Mouse (Mus musculus) MEL (cell line): ENCODE data around the gene Ptafr. TPM values are rescaled to one million over a fixed set of nuclear protein-coding genes. Genes with fewer than 3 reads are reported as not detected.
A peak's percentile ranks its signal among the peaks of the same experiment; 100 is the strongest.

Source experiments
- DNase-seq: peaks from one replicate; pipeline ENCODE4 v3.0.0; 2011; ENCODE audit warnings: low read depth, low spot score
- H3K27ac ChIP-seq: 2 replicates; pipeline ENCODE4 v1.5.1; 2012; ENCODE audit warnings: low read depth, mild to moderate bottlenecking, control low read depth, low read length, moderate library complexity; ENCODE audit not compliant: control insufficient read depth
- H3K27me3 ChIP-seq, 2 experiments: fragments of 150-350 bp in 1 of 2; sonication (generic) in 1 of 2; 2 replicates each; pipeline ENCODE4 v1.6.1; 2012; ENCODE audit warnings: low read length in 2 of 2, mild to moderate bottlenecking in 2 of 2, improper control_type of control experiment in 1 of 2, moderate library complexity in 1 of 2; ENCODE audit not compliant: insufficient read depth in 2 of 2, control insufficient read depth in 1 of 2
- H3K36me3 ChIP-seq, 2 experiments: 2 replicates each; pipeline ENCODE4 v1.6.1; 2012 to 2014; ENCODE audit warnings: low read length in 2 of 2, improper control_type of control experiment in 1 of 2, inconsistent platforms in 1 of 2, mild to moderate bottlenecking in 1 of 2; ENCODE audit not compliant: insufficient read depth in 2 of 2, control insufficient read depth in 1 of 2
- H3K4me1 ChIP-seq, 2 experiments: fragments of 150-350 bp in 1 of 2; sonication (generic) in 1 of 2; 2 replicates each; pipeline ENCODE4 v1.6.1; 2012; ENCODE audit warnings: low read length in 2 of 2, improper control_type of control experiment in 1 of 2, mild to moderate bottlenecking in 1 of 2; ENCODE audit not compliant: insufficient read depth in 2 of 2, control insufficient read depth in 1 of 2
- H3K4me3 ChIP-seq, 2 experiments: fragments of 150-350 bp in 1 of 2; sonication (generic) in 1 of 2; 2 replicates each; pipeline ENCODE4 v1.5.1; 2012; ENCODE audit warnings: low read depth in 2 of 2, low read length in 2 of 2, mild to moderate bottlenecking in 2 of 2, moderate library complexity in 2 of 2, control low read depth in 1 of 2, improper control_type of control experiment in 1 of 2; ENCODE audit not compliant: control insufficient read depth in 1 of 2, insufficient read depth in 1 of 2
- H3K79me2 ChIP-seq: 2 replicates; pipeline ENCODE4 v1.6.1; 2012; ENCODE audit warnings: mild to moderate bottlenecking, low read length, moderate library complexity; ENCODE audit not compliant: control insufficient read depth, poor library complexity, insufficient read depth
- H3K9ac ChIP-seq: 2 replicates; pipeline ENCODE4 v1.6.1; 2012; ENCODE audit warnings: low read depth, mild to moderate bottlenecking, control low read depth, low read length, moderate library complexity; ENCODE audit not compliant: control insufficient read depth, poor library complexity, severe bottlenecking
- H3K9me3 ChIP-seq: fragments of 150-350 bp; sonication (generic); replicated peaks from 2 replicates; pipeline ENCODE4 v1.6.1; 2012; ENCODE audit warnings: mild to moderate bottlenecking, low read length, improper control_type of control experiment, moderate library complexity; ENCODE audit not compliant: insufficient read depth
- BHLHE40 ChIP-seq: IDR thresholded peaks from 2 replicates; pipeline ENCODE4 v1.6.1; 2012; ENCODE audit warnings: low read depth, mild to moderate bottlenecking, inconsistent platforms, low read length, improper control_type of control experiment, borderline replicate concordance
- CTCF ChIP-seq, 3 experiments: IDR thresholded peaks in 2 of 3; conservative IDR thresholded peaks in 1 of 3; 2 replicates each; pipeline ENCODE4 v1.5.1; 2011 to 2012; ENCODE audit warnings: low read length in 3 of 3, low read depth in 2 of 3, mild to moderate bottlenecking in 2 of 3, improper control_type of control experiment in 1 of 3, inconsistent platforms in 1 of 3, mixed read lengths in 1 of 3, moderate library complexity in 1 of 3; ENCODE audit not compliant: control insufficient read depth in 1 of 3, insufficient read depth in 1 of 3, poor library complexity in 1 of 3, severe bottlenecking in 1 of 3
- E2F4 ChIP-seq: IDR thresholded peaks from 2 replicates; pipeline ENCODE4 v1.6.1; 2011; ENCODE audit warnings: low read depth, low read length, improper control_type of control experiment, borderline replicate concordance
- ELF1 ChIP-seq: IDR thresholded peaks from 2 replicates; pipeline ENCODE4 v1.6.1; 2014; ENCODE audit warnings: low read depth, mild to moderate bottlenecking, inconsistent platforms, low read length, improper control_type of control experiment, moderate library complexity
- EP300 ChIP-seq, 2 experiments: IDR thresholded peaks; 2 replicates each; pipeline ENCODE4 v1.6.1; 2011; ENCODE audit warnings: improper control_type of control experiment in 2 of 2, low read length in 2 of 2, low read depth in 1 of 2, mild to moderate bottlenecking in 1 of 2
- ETS1 ChIP-seq: IDR thresholded peaks from 2 replicates; pipeline ENCODE4 v1.6.1; 2012; ENCODE audit warnings: low read depth, mild to moderate bottlenecking, inconsistent platforms, low read length, improper control_type of control experiment, moderate library complexity
- GABPA ChIP-seq: IDR thresholded peaks from 2 replicates; pipeline ENCODE4 v1.6.1; 2012; ENCODE audit warnings: low read depth, mild to moderate bottlenecking, inconsistent platforms, low read length, improper control_type of control experiment, moderate library complexity
- GATA1 ChIP-seq: IDR thresholded peaks from 2 replicates; pipeline ENCODE4 v1.6.1; 2011; ENCODE audit warnings: low read depth, low read length, improper control_type of control experiment
- HCFC1 ChIP-seq: IDR thresholded peaks from 2 replicates; pipeline ENCODE4 v1.6.1; 2012; ENCODE audit warnings: low read depth, mild to moderate bottlenecking, inconsistent platforms, low read length, improper control_type of control experiment, moderate library complexity
- JUND ChIP-seq: IDR thresholded peaks from 2 replicates; pipeline ENCODE4 v1.6.1; 2011; ENCODE audit warnings: low read depth, mild to moderate bottlenecking, improper control_type of control experiment, low read length
- KAT2A ChIP-seq: conservative IDR thresholded peaks from 2 replicates; pipeline ENCODE4 v1.6.1; 2012; ENCODE audit warnings: low read depth, low read length, improper control_type of control experiment, inconsistent platforms
- MAFK ChIP-seq: IDR thresholded peaks from 2 replicates; pipeline ENCODE4 v1.6.1; 2011; ENCODE audit warnings: low read depth, mild to moderate bottlenecking, low read length, improper control_type of control experiment, borderline replicate concordance
- MAZ ChIP-seq: IDR thresholded peaks from 2 replicates; pipeline ENCODE4 v1.6.1; 2012; ENCODE audit warnings: low read depth, mild to moderate bottlenecking, inconsistent platforms, low read length, improper control_type of control experiment
- MEF2A ChIP-seq: IDR thresholded peaks from 2 replicates; pipeline ENCODE4 v1.6.1; 2014; ENCODE audit warnings: low read depth, mild to moderate bottlenecking, inconsistent platforms, low read length, improper control_type of control experiment; ENCODE audit not compliant: poor library complexity, insufficient replicate concordance, severe bottlenecking; ENCODE audit errors: extremely low read depth
- MYB ChIP-seq: IDR thresholded peaks from 2 replicates; pipeline ENCODE4 v1.6.1; 2011; ENCODE audit warnings: mild to moderate bottlenecking, low read depth, low read length, improper control_type of control experiment
- NELFE ChIP-seq: IDR thresholded peaks from 2 replicates; pipeline ENCODE4 v1.6.1; 2011; ENCODE audit warnings: low read depth, low read length, improper control_type of control experiment
- NRF1 ChIP-seq: IDR thresholded peaks from 2 replicates; pipeline ENCODE4 v1.6.1; 2014; ENCODE audit warnings: low read depth, mild to moderate bottlenecking, inconsistent platforms, low read length, improper control_type of control experiment, moderate library complexity; ENCODE audit not compliant: poor library complexity, insufficient read depth, severe bottlenecking
- POLR2A ChIP-seq, 2 experiments: IDR thresholded peaks; 2 replicates each; pipeline ENCODE4 v1.6.1; 2011 to 2012; ENCODE audit warnings: low read length in 2 of 2, mild to moderate bottlenecking in 2 of 2, control low read depth in 1 of 2, improper control_type of control experiment in 1 of 2, low read depth in 1 of 2, moderate library complexity in 1 of 2; ENCODE audit not compliant: control insufficient read depth in 1 of 2, insufficient read depth in 1 of 2, poor library complexity in 1 of 2
- POLR2AphosphoS2 ChIP-seq: IDR thresholded peaks from 2 replicates; pipeline ENCODE4 v1.6.1; 2011; ENCODE audit warnings: low read length, improper control_type of control experiment
- RCOR1 ChIP-seq: IDR thresholded peaks from 2 replicates; pipeline ENCODE4 v1.6.1; 2012; ENCODE audit warnings: low read depth, mild to moderate bottlenecking, inconsistent platforms, low read length, improper control_type of control experiment
- SIN3A ChIP-seq: IDR thresholded peaks from 2 replicates; pipeline ENCODE4 v1.6.1; 2012; ENCODE audit warnings: low read length, improper control_type of control experiment, inconsistent platforms
- SMC3 ChIP-seq: IDR thresholded peaks from 2 replicates; pipeline ENCODE4 v1.6.1; 2011; ENCODE audit warnings: low read depth, low read length, improper control_type of control experiment
- TAL1 ChIP-seq: IDR thresholded peaks from 2 replicates; pipeline ENCODE4 v1.6.1; 2012; ENCODE audit warnings: mild to moderate bottlenecking, inconsistent platforms, low read length, moderate library complexity, mixed read lengths
- USF1 ChIP-seq: IDR thresholded peaks from 2 replicates; pipeline ENCODE4 v1.6.1; 2014; ENCODE audit warnings: low read depth, mild to moderate bottlenecking, inconsistent platforms, low read length, improper control_type of control experiment, moderate library complexity
- USF2 ChIP-seq, 2 experiments: IDR thresholded peaks; 2 replicates each; pipeline ENCODE4 v1.6.1; 2011 to 2012; ENCODE audit warnings: improper control_type of control experiment in 2 of 2, low read length in 2 of 2, borderline replicate concordance in 1 of 2, inconsistent platforms in 1 of 2, low read depth in 1 of 2, mild to moderate bottlenecking in 1 of 2; ENCODE audit not compliant: insufficient read depth in 1 of 2
- ZC3H11A ChIP-seq: IDR thresholded peaks from 2 replicates; pipeline ENCODE4 v1.6.1; 2012; ENCODE audit warnings: low read depth, mild to moderate bottlenecking, inconsistent platforms, low read length, improper control_type of control experiment
- ZKSCAN1 ChIP-seq: IDR thresholded peaks from 2 replicates; pipeline ENCODE4 v1.6.1; 2012; ENCODE audit warnings: low read depth, mild to moderate bottlenecking, inconsistent platforms, low read length, improper control_type of control experiment, moderate library complexity
- ZMIZ1 ChIP-seq: IDR thresholded peaks from 2 replicates; pipeline ENCODE4 v1.6.1; 2012; ENCODE audit warnings: low read depth, mild to moderate bottlenecking, inconsistent platforms, low read length, improper control_type of control experiment, moderate library complexity
- ZNF384 ChIP-seq: IDR thresholded peaks from 2 replicates; pipeline ENCODE4 v1.6.1; 2012; ENCODE audit warnings: low read depth, mild to moderate bottlenecking, inconsistent platforms, low read length, improper control_type of control experiment
- polyA plus RNA-seq, 2 experiments: library from polyadenylated mRNA; stranded (reverse) in 1 of 2; unstranded in 1 of 2; fragments of >175 nt in 1 of 2; fragments of >200 nt in 1 of 2; gene quantifications; 2 replicates each; pipeline versions ENCODE4 v1.2.1 to v1.2.4; 2012; ENCODE audit warnings: low replicate concordance in 2 of 2, low read depth in 1 of 2; ENCODE audit not compliant: insufficient read length in 2 of 2, insufficient read depth in 1 of 2, missing spikeins in 1 of 2
- total RNA-seq: library from RNA; depleted of rRNA; stranded (reverse); fragments of 300-350 nt; gene quantifications from 2 replicates; pipeline ENCODE4 v1.2.3, GENCODE M21; 2012; rRNA removed

The Ptafr gene
- total RNA-seq: not detected in 2 replicates
- polyA plus RNA-seq: under 1 TPM in 1 of 2 experiments, not detected in 1; 0.06 TPM

DNA sequence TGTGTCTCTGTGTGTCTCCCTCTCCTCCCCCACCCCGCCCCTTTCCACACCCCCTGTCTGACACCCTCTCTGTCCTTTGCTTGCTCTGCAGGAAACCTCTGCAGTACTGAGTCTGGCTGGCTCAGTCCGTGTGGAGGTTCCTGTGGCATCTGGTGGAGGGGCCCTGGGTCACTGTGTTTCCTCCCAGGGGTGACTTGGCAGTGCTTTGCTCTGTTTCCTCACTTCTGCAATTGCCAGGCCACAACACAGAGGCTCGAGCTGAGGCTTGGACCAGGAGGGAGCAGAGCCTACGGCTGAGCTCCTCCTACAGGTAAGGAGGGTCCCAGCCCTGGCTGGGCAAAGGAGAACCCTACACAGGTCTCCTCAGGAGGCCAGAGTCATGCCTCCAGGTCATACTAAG lies at the start of gene Ptafr:
TSS of gene Ptafr (plus strand) at position 103 of the 400 bp plus-strand sequence.
- H3K27me3 ChIP-seq: no peaks in the 10 kb centered on the region
- H3K4me3 ChIP-seq: no peak within 1 kb of the TSS
- DNase-seq: peak; percentile 25
- H3K36me3 ChIP-seq: peaks cover 0 to 3% of the 10 kb centered on the region in 2 experiments; a peak in 1 of 4 replicates
- peaks cover 0 to 7% of the 10 kb centered on the region in 2 experiments; a peak in 2 of 4 replicates for H3K4me1 ChIP-seq
- H3K9ac ChIP-seq: no peak within 1 kb of the TSS
- TF ChIP-seq HCFC1 (no peak), GATA1 (no peak), TAL1 (no peak), KAT2A (no peak), JUND (no peak), NRF1 (no peak), GABPA (no peak), RCOR1 (no peak), USF2 (IDR thresholded peaks at IDR 0.05; ENCODE audit: borderline replicate concordance in 1 of 2, insufficient read depth in 1 of 2, low read depth in 1 of 2, low read length in 2 of 2) (no peak), EP300 (IDR thresholded peaks at IDR 0.05; ENCODE audit: low read depth in 1 of 2, low read length in 2 of 2) (no peak), SIN3A (no peak), NELFE (no peak), MYB (no peak), ELF1 (no peak), MAZ (no peak), CTCF (IDR thresholded peaks at IDR 0.05 in 2 of 3, conservative IDR thresholded peaks at IDR 0.05 in 1 of 3; ENCODE audit: control insufficient read depth in 1 of 3, insufficient read depth in 1 of 3, low read depth in 2 of 3, low read length in 3 of 3, poor library complexity in 1 of 3, severe bottlenecking in 1 of 3) (no peak), POLR2A (IDR thresholded peaks at IDR 0.05; ENCODE audit: control insufficient read depth in 1 of 2, insufficient read depth in 1 of 2, low read depth in 1 of 2, low read length in 2 of 2, poor library complexity in 1 of 2) (no peak)
- H3K27ac ChIP-seq: no peak within 1 kb of the TSS
- no peaks in the 10 kb centered on the region for H3K79me2 ChIP-seq
- no peaks in the 10 kb centered on the region for H3K9me3 ChIP-seq

DNA sequence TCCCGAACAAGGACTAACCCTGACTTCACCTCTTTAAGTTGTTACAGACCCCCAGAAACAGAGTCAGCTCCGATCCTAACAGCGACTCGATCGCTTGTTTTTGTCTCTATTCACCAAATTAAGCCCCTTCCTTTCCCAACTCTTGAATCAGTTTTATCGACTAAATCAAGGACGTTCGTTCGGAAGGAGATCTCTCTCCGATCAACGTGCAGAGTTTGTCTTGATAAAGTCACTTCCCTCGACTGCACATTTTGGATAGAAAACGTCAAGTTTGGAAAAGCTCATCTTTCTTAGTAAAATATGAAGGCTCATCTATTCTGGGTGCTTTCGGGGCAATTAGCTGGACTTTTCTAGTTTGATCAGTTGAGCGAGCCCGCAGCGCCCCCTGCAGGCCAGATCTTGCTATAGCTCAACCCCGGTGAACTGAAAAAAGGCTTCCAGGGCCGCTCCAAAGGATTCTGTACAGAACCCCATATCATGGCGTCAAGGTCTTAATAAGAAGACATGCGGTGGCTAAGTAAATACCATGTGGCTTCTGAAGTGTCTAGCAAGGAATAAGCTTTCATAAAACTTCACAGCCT lies 49.2 kb upstream of the Ptafr start:
- peaks cover 15 to 19% of the 10 kb centered on the region in 2 experiments for H3K4me1 ChIP-seq
- H3K36me3 ChIP-seq: peaks cover 0 to 28% of the 10 kb centered on the region in 2 experiments; a peak in 2 of 4 replicates
- H3K9ac ChIP-seq: peak overlapping the region; percentile 95
- H3K4me3 ChIP-seq: peak overlapping the region; percentile 55 to 68
- H3K27ac ChIP-seq: peak overlapping the region; percentile 92
- H3K27me3 ChIP-seq: no peaks in the 10 kb centered on the region
- DNase-seq: peak; percentile 92
- no peaks in the 10 kb centered on the region for H3K9me3 ChIP-seq
- H3K79me2 ChIP-seq: peaks cover 13% of the 10 kb centered on the region
- TF ChIP-seq NELFE (no peak; the same call in 1 of the 2 replicates), ZNF384 (peak; percentile 58), ZC3H11A (peak; percentile 77), ETS1 (no peak), SMC3 (peak; percentile 78), KAT2A (0 out of 2 replicates have a peak, but pooled peaks have one; percentile 29), POLR2AphosphoS2 (no peak), MEF2A (no peak), MAFK (no peak), ZKSCAN1 (no peak), BHLHE40 (no peak), POLR2A (IDR thresholded peaks at IDR 0.05; ENCODE audit: control insufficient read depth in 1 of 2, insufficient read depth in 1 of 2, low read depth in 1 of 2, low read length in 2 of 2, poor library complexity in 1 of 2) (0 out of 4 replicates have a peak, but pooled peaks of 1 of the 2 experiments have one; percentile 1), USF1 (no peak), E2F4 (no peak), ELF1 (no peak), ZMIZ1 (no peak), SIN3A (peak; percentile 86)
